ENCODE assay signal across 16 mouse cellular contexts in the genomic region with DNA sequence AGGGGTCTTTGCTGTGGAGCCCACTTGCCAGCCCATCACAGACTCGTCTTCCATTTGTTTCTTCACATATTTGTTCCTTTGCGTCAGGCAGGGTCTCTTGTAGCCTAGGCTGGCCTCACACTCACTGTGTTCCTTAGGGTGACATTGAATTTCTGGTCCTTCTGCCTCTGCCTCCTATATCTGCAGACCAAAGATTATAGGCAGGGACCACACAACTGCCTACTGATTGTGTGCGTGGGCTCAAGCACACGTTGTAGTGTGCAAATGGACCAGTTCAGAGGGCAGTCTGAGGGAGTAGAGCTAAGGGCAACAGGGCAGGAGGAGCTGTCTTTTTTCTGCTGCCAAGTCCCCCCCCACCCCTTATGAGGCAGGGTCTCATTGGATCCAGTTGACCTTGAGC. TPM values are rescaled to one million over a fixed set of nuclear protein-coding genes. Genes with fewer than 3 reads are reported as not detected.
DNase-seq lines count a peak whose midpoint lies in the region; ATAC-seq and TF ChIP-seq lines count a peak whose summit lies in the region.
"Had no signal": no experiment of that assay in that cellular context is flagged by ENCODE, and none has a peak within 500 bp of the region (broad histone marks: within the 10 kb centered on the region; RNA-seq: fewer than 3 reads in every experiment).

No protein-coding gene starts in this region.

- peak overlapping the region; percentile 42; the same call in 1 of the 2 replicates for H3K27ac ChIP-seq in heart, embryonic 10.5 days
- peak overlapping the region; percentile 73 for H3K27ac ChIP-seq in ES-E14 (ENCODE audit: insufficient read depth, low read depth, low read length, poor library complexity, severe bottlenecking)
- peak overlapping the region; percentile 92 for H3K27ac ChIP-seq in liver, embryonic 16.5 days (ENCODE audit: low read length)
- H3K27ac ChIP-seq: embryonic facial prominence, embryonic 10.5 days; heart, adult 2 months; limb, embryonic 15.5 days had no signal

- peak; percentile 54 for ATAC-seq in erythroid progenitor cell, adult 5-6 weeks (replicated peaks; ENCODE audit: low FRiP score, poor library complexity, severe bottlenecking)
- peak; percentile 57 for ATAC-seq in liver, embryonic 16.5 days (ENCODE audit: low read depth)

- H3K36me3 ChIP-seq in heart, embryonic 10.5 days: no peaks in the 10 kb centered on the region
- peaks cover 18% of the 10 kb centered on the region; the same call in 1 of the 2 replicates for H3K36me3 ChIP-seq in ES-E14 (ENCODE audit: control insufficient read depth, insufficient read depth, low read length, poor library complexity, severe bottlenecking)
- no peaks in the 10 kb centered on the region for H3K36me3 ChIP-seq in liver, embryonic 16.5 days (ENCODE audit: control insufficient read depth, insufficient read depth)
- H3K36me3 ChIP-seq: embryonic facial prominence, embryonic 10.5 days; limb, embryonic 15.5 days had no signal

- peak overlapping the region; percentile 66 for H3K4me2 ChIP-seq in liver, embryonic 16.5 days (ENCODE audit: low read depth, low read length)
- H3K4me2 ChIP-seq: limb, embryonic 15.5 days had no signal

- WGBS in heart, embryonic 10.5 days: 78% methylated on average over 4 of the region's 4 CpGs
- WGBS in liver, embryonic 16.5 days (ENCODE audit: insufficient replicate concordance): 33% methylated on average over 4 of the region's 4 CpGs

- H3K9ac ChIP-seq in ES-E14 (ENCODE audit: insufficient read depth, low read depth, low read length, poor library complexity, severe bottlenecking): no peak overlapping the region; the same call in 1 of the 2 replicates
- H3K9ac ChIP-seq in liver, embryonic 16.5 days (ENCODE audit: low read depth, low read length): peak overlapping the region; percentile 50
- H3K9ac ChIP-seq: limb, embryonic 15.5 days had no signal

- peaks cover 11% of the 10 kb centered on the region for H3K4me1 ChIP-seq in heart, embryonic 10.5 days
- peaks cover 20 to 34% of the 10 kb centered on the region in 2 experiments for H3K4me1 ChIP-seq in ES-E14 (ENCODE audit: control insufficient read depth in 2 of 2, insufficient read depth in 2 of 2, low read length in 2 of 2, poor library complexity in 1 of 2)
- H3K4me1 ChIP-seq in liver, embryonic 16.5 days (ENCODE audit: control insufficient read depth, low read depth, low read length): peaks cover 58% of the 10 kb centered on the region

- H3K27me3 ChIP-seq in heart, embryonic 10.5 days (ENCODE audit: insufficient read depth, poor library complexity, severe bottlenecking): 0 out of 2 replicates have a peak, but pooled peaks cover 6% of the 10 kb centered on the region
- H3K27me3 ChIP-seq in liver, embryonic 16.5 days (ENCODE audit: control insufficient read depth, insufficient read depth, low read depth, low read length): no peaks in the 10 kb centered on the region
- H3K27me3 ChIP-seq: limb, embryonic 15.5 days had no signal

- H3K9me3 ChIP-seq in heart, embryonic 10.5 days: no peaks in the 10 kb centered on the region
- H3K9me3 ChIP-seq in ES-E14 (ENCODE audit: control insufficient read depth, insufficient read depth, low read depth, low read length): no peaks in the 10 kb centered on the region
- no peaks in the 10 kb centered on the region for H3K9me3 ChIP-seq in liver, embryonic 16.5 days (replicated peaks; ENCODE audit: control insufficient read depth, low read length)
- H3K9me3 ChIP-seq: embryonic facial prominence, embryonic 10.5 days; limb, embryonic 15.5 days; megakaryocyte, embryonic 14.5 days had no signal

- H3K4me3 ChIP-seq in heart, embryonic 10.5 days: no peak overlapping the region
- no peak overlapping the region for H3K4me3 ChIP-seq in ES-E14 (ENCODE audit: insufficient read depth in 1 of 2, low read depth in 1 of 2, low read length in 2 of 2, poor library complexity in 1 of 2, severe bottlenecking in 1 of 2)
- peak overlapping the region; percentile 27 for H3K4me3 ChIP-seq in liver, embryonic 16.5 days (ENCODE audit: low read depth, low read length)
- H3K4me3 ChIP-seq: embryonic facial prominence, embryonic 10.5 days; gastrocnemius, adult 2 months; heart, adult 2 months; limb, embryonic 15.5 days had no signal

- in situ Hi-C loops in ES-E14 (cut with MboI; ENCODE audit: low sequenced_read_pairs in 2 of 2, unreplicated experiment in 2 of 2): no loop called here

- no peak for DNase-seq in heart, embryonic 10.5 days (ENCODE audit: low spot score)
- DNase-seq in heart, adult 18-20 months: no peak
- no peak for DNase-seq in ES-E14 (ENCODE audit: low read depth, low spot score)
- DNase-seq in gastrocnemius, postnatal 10 days: no peak
- no peak for DNase-seq in embryo, embryonic 10.5 days (ENCODE audit: low spot score)
- DNase-seq in gastrocnemius, postnatal 25 days: no peak
- DNase-seq: cerebellum, postnatal 36 days; gastrocnemius, adult 2 months; lung, postnatal 14 days; thymus, adult 2 months had no signal

TF ChIP-seq in ES-E14, 5 proteins besides CTCF, POLR2A, EP300 and RAD21:
- TF ChIP-seq CHD2 (IDR thresholded peaks at IDR 0.05; ENCODE audit: low read depth, low read length) (no peak), ZNF384 (IDR thresholded peaks at IDR 0.05; ENCODE audit: low read depth, low read length) (no peak), ZC3H11A (IDR thresholded peaks at IDR 0.05; ENCODE audit: borderline replicate concordance, low read depth, low read length) (no peak), MAFK (IDR thresholded peaks at IDR 0.05; ENCODE audit: insufficient read depth, low read depth, low read length) (no peak), HCFC1 (IDR thresholded peaks at IDR 0.05; ENCODE audit: borderline replicate concordance, insufficient read depth, low read length) (no peak)

RNA-seq across cellular contexts. Expression of a gene that starts 24.0 kb away (rescaled TPM):
- 16.8 and 24.3 TPM in 2 replicates for polyA plus RNA-seq in heart, embryonic 10.5 days (2016; fragmentation: Nextera tagmentation; extraction: Ambion mirVana)
- 10 to 100 TPM; 41.3 to 49.2 TPM for total RNA-seq in heart, adult 18-20 months (2021)
- 242 and 291 TPM in 2 replicates for total RNA-seq in ES-E14 (2012; rRNA removed)
- 742 and 897 TPM in 2 replicates for total RNA-seq in erythroid progenitor cell, adult 5-6 weeks (2015; ENCODE audit: low replicate concordance)
- total RNA-seq in erythroid progenitor cell, adult 5-6 weeks (2017; ENCODE audit: low replicate concordance): 1,089 and 1,449 TPM in 2 replicates
- polyA plus RNA-seq in liver, embryonic 16.5 days (2015; fragmentation: Nextera tagmentation; extraction: Ambion mirVana): 22.4 and 22.6 TPM in 2 replicates
- 10 to 100 TPM; 57.8 to 67.7 TPM for total RNA-seq in gastrocnemius, postnatal 10 days (2021)
- total RNA-seq in gastrocnemius, postnatal 25 days (2021): 10 to 100 TPM; 49.3 to 49.4 TPM

Comparison
In these comparisons a context has a peak if more than half of its experiments do, and no peak if none do; other contexts are left out.
1. H3K27ac ChIP-seq: peak in every context shown above with its lines; median percentile 92 in liver, embryonic 16.5 days; 73 in ES-E14; 42 in heart, embryonic 10.5 days.